Mouse (Mus musculus) heart, postnatal 0 days (tissue): Measurements from ENCODE around the gene Pi4kb.

Experiments used
- CTCF ChIP-seq: IDR thresholded peaks from 2 replicates; pipeline ENCODE4 v1.5.1; 2016; ENCODE audit warnings: antibody characterized with exemption, control low read depth, low read depth
- EP300 ChIP-seq: IDR thresholded peaks from 2 replicates; pipeline ENCODE4 v1.6.1; 2016; ENCODE audit warnings: antibody characterized with exemption, low read depth

DNA sequence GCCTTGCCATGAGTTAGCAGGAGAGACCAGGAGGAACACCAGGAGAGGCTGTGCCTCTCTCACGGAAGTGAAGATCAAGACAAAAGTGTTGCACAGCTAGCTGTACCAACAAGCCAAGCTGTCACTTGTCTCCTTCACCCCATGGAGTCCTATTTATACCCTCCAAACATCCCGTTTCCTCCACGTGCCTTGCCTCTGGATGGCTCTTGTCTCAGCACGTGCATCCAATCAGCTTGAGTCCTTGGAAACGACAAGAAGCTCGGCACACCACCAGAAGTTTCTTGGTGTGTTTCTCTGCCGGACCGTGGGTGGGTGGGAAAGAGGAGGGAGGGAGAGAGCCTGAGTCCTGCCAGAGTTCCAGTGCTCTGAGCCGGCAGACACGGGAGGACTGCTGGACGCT, 50.0 kb downstream of the Pi4kb start:
- TF ChIP-seq CTCF, result no peak
- TF ChIP-seq EP300, result no peak
